Mouse (Mus musculus) C2C12 (cell line): ENCODE results near the gene Arid1a. TPM values are rescaled to one million over a fixed set of nuclear protein-coding genes. Genes with fewer than 3 reads are reported as not detected.

Experiments used
- H3K27me3 ChIP-seq: one replicate; pipeline ENCODE4 v1.6.1; 2011; ENCODE audit not compliant: control insufficient read depth, insufficient read depth, insufficient read length
- H3K36me3 ChIP-seq: one replicate; pipeline ENCODE4 v1.6.1; 2011; ENCODE audit not compliant: control insufficient read depth, insufficient read depth
- H3K4me3 ChIP-seq: one replicate; pipeline ENCODE4 v1.5.1; 2011; ENCODE audit warnings: mild to moderate bottlenecking, control low read depth; ENCODE audit not compliant: poor library complexity, insufficient read depth, severe bottlenecking
- H3K79me2 ChIP-seq: one replicate; pipeline ENCODE4 v1.6.1; 2011; ENCODE audit not compliant: control insufficient read depth, insufficient read depth
- H3K79me3 ChIP-seq: one replicate; pipeline ENCODE4 v1.6.1; 2011; ENCODE audit warnings: low read depth, control low read depth
- H3ac ChIP-seq: one replicate; pipeline ENCODE3; 2011; ENCODE audit warnings: low read depth; ENCODE audit not compliant: control insufficient read depth, insufficient read length
- CEBPB ChIP-seq: IDR thresholded peaks from one replicate; pipeline ENCODE4 v1.6.1; 2011; ENCODE audit warnings: low read depth, mild to moderate bottlenecking, control low read depth, moderate library complexity
- CTCF ChIP-seq: IDR thresholded peaks from one replicate; pipeline ENCODE4 v1.5.1; 2011; ENCODE audit not compliant: control insufficient read depth, insufficient read depth, insufficient read length
- FOSL1 ChIP-seq: IDR thresholded peaks from one replicate; pipeline ENCODE4 v1.8.0; 2011; ENCODE audit warnings: mild to moderate bottlenecking, low read length; ENCODE audit not compliant: poor library complexity, insufficient read depth, severe bottlenecking
- MAX ChIP-seq: IDR thresholded peaks from one replicate; pipeline ENCODE4 v1.6.1; 2011; ENCODE audit warnings: mild to moderate bottlenecking, control low read depth
- MYOD1 ChIP-seq: IDR thresholded peaks from one replicate; pipeline ENCODE4 v1.6.1; 2011; ENCODE audit warnings: low read depth; ENCODE audit not compliant: control insufficient read depth, insufficient read length
- MYOG ChIP-seq: IDR thresholded peaks from one replicate; pipeline ENCODE4 v1.6.1; 2011; ENCODE audit not compliant: control insufficient read depth, insufficient read length; ENCODE audit errors: extremely low read depth
- USF1 ChIP-seq: IDR thresholded peaks from one replicate; pipeline ENCODE4 v1.6.1; 2011; ENCODE audit warnings: low read depth, mild to moderate bottlenecking, control low read depth, moderate library complexity
- polyA plus RNA-seq: library from polyadenylated mRNA; unstranded; fragments of >200 nt; fragmentation: generic; extraction: Trizol; gene quantifications from one replicate; pipeline ENCODE4 v1.2.1, GENCODE M21; 2012; ENCODE audit warnings: missing spikeins

Arid1a gene
- polyA plus RNA-seq, 1 experiment = 24.7 TPM

DNA sequence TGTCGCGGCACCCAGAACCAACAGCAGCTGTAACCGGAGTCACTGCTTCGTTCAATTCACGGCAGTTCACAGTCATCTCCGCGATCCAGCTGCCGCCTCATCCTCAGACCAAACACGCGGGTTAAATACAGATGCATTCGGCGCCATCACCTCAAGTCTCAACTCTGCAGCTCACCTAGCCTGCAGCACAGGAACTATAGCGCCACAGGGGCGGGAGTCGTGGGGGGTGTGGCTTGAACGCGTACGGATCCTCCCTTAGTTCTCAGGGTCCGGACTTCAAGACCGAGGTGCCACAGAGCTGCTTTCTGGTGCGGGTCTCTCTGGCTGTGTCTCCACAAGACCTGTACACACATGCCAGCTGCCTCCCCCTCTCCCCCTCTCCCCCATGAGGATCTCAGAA lies 110.9 kb downstream of the Arid1a start:
- H3K4me3 ChIP-seq = no peak overlapping the region
- TF ChIP-seq CEBPB (no peak), MAX (no peak), FOSL1 (no peak), CTCF (no peak), USF1 (no peak), MYOG (no peak), MYOD1 (no peak)

DNA sequence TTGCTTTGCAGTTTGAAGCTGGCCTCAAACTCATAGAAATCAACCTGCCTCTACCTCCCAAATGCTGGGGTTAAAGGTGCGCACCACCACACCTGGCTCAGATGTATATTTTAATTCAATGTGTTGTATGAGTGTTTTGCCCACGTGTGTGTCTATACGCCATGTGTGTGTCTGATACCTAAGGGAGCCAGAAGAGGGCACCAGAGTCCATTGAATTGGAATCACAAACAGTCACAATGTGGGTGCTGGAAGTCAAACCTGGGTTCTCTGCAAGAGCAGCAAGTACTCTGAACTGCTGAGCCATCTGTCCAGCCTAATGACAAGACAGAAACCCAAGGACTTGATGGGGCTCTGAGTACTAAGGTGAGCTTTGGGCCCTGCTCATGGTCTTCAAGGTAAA lies 111.4 kb downstream of the Arid1a start:
- no peak overlapping the region for H3K4me3 ChIP-seq
- TF ChIP-seq CEBPB = no peak
- no peak for TF ChIP-seq USF1
- TF ChIP-seq MYOG = no peak
- TF ChIP-seq FOSL1 = no peak
- no peak for TF ChIP-seq CTCF
- no peak for TF ChIP-seq MAX
- no peak for TF ChIP-seq MYOD1
- no peaks in the 10 kb centered on the region for H3K27me3 ChIP-seq
- no peak overlapping the region for H3ac ChIP-seq
- no peaks in the 10 kb centered on the region for H3K36me3 ChIP-seq
- no peaks in the 10 kb centered on the region for H3K79me2 ChIP-seq
- no peaks in the 10 kb centered on the region for H3K79me3 ChIP-seq

More for the DNA sequence above, 110.9 kb downstream of the Arid1a start:
- Histone ChIP-seq H3K36me3 (no peaks in the 10 kb centered on the region), H3ac (no peak overlapping the region), H3K79me3 (no peaks in the 10 kb centered on the region), H3K79me2 (no peaks in the 10 kb centered on the region), H3K27me3 (no peaks in the 10 kb centered on the region)

DNA sequence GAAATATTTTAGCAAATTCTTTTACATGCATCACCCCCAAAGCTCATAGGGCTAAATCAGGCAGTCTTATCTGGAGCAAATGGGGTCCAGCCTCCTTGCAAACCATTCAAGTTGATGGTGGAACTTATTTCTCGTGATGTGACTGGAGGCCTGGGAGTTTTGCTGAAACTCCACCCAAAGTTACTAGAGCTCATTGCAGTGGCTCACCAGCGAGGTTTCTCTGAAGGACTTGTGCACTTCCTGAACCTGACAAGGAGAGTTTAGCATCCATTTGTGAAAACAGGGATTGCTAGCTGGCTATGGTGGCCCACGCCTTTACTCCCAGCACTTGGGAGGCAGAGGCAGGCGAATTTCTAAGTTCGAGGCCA lies 122.5 kb downstream of the Arid1a start:
- no peak overlapping the region for H3K4me3 ChIP-seq
- no peak for TF ChIP-seq CTCF
- no peak for TF ChIP-seq MAX
- no peak for TF ChIP-seq USF1
- TF ChIP-seq MYOD1 = no peak
- no peak for TF ChIP-seq CEBPB
- no peak for TF ChIP-seq FOSL1
- TF ChIP-seq MYOG = no peak

DNA sequence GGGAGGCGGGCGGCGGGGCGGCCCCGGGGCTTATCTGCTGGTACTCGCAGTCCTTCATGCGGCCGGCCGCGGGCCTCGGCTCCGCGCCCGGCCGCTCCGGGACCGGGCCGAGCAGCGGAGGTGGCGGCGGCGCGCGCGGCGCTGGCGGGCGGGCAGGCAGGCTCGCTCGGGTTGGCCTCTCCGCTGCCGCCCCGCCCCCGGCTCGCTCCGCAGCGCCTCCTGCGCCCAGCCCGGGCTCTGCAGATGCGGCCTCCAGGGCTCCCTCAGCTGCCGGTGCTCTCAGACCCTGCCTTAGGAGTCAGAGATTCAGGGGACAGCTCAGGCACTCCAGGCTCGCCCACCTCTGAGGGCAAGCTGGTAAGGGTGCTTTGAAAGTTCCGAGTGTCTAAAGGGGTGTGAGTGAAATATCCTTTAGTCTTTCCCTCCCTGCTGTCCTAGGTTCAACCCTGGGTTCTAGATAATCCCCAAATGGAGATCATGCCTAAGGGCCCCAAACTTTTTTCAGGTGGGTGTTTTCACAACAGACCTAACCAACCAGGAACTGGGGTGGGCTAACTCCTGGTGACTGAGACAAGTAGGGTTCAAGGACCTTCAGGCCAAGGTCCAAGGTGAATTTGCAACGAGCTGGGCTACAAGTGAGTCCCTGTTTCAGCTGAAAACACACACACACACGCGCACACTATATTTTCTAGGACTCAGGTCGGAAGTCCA lies 123.1 kb downstream of the Arid1a start:
- Histone ChIP-seq H3K27me3 (no peaks in the 10 kb centered on the region), H3K79me3 (peaks cover 22% of the 10 kb centered on the region), H3K79me2 (peaks cover 41% of the 10 kb centered on the region), H3K4me3 (peak overlapping the region; percentile 46), H3K36me3 (no peaks in the 10 kb centered on the region), H3ac (peak overlapping the region; percentile 89)
- TF ChIP-seq CTCF = peak; percentile 93
- no peak for TF ChIP-seq FOSL1
- no peak for TF ChIP-seq MAX
- no peak for TF ChIP-seq USF1

More for the DNA sequence above, 122.5 kb downstream of the Arid1a start:
- H3K79me3 ChIP-seq = peaks cover 20% of the 10 kb centered on the region
- peaks cover 35% of the 10 kb centered on the region for H3K79me2 ChIP-seq
- H3ac ChIP-seq = no peak overlapping the region
- no peaks in the 10 kb centered on the region for H3K36me3 ChIP-seq
- no peaks in the 10 kb centered on the region for H3K27me3 ChIP-seq

DNA sequence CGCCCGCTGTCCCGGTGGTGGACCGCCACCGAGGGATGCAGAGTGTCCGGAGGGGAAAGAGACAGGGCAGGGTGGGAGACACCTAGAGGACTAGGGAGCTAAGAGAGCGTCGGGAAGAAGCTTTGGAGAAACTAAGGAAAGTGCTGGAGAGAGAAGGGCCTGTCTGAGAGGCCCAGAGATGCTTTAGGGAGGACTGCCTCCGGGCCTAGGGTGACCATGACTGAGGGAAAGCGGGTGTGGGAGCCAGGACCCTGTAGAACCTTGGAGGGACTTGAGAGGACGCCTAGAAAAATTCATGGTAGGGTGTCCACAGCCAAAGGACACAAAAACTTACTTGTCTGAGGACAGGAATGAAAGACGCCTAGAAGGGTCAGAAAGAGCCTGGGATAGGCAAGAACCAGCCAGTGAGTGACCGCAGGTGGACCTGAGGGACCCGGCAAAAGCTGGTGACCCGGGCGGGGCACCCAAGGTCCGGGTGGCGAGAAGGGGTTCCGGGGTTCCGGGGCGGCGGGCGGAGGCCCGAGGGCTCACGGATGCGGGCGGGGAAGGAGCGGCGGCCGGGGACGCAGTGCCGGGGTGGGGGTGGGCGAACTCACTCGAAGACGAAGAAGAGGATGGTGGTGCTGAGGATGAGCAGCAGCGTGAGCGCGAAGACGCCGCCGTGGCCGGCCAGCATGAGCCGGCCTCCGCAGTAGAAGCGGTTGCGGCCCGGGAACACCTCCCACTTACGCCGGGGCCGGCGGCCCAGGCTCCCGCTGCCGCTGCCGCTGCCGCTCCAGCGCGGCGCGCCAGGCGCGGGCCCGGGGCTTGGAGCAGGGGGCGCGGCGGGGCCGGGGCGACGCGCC lies 123.9 kb downstream of the Arid1a start:
- TF ChIP-seq FOSL1 (no peak), CEBPB (no peak), MAX (no peak), CTCF (no peak), MYOD1 (no peak), MYOG (no peak), USF1 (no peak)
- H3ac ChIP-seq = peak overlapping the region; percentile 89
- peaks cover 48% of the 10 kb centered on the region for H3K79me2 ChIP-seq
- peaks cover 25% of the 10 kb centered on the region for H3K79me3 ChIP-seq
- no peaks in the 10 kb centered on the region for H3K36me3 ChIP-seq
- H3K27me3 ChIP-seq = no peaks in the 10 kb centered on the region
- peak overlapping the region; percentile 46 for H3K4me3 ChIP-seq
